Mouse (Mus musculus) heart, embryonic 12.5 days (tissue): ENCODE data around the gene Gdf7. TPM values are rescaled to one million over a fixed set of nuclear protein-coding genes. Genes with fewer than 3 reads are reported as not detected.

ENCODE experiments used
- ATAC-seq: fragments of 200-750 bp; cut with Nextera tagmentation; 2 replicates; pipeline ENCODE4 v1.8.0; 2017; ENCODE audit warnings: moderate TSS enrichment, moderate library complexity; ENCODE audit not compliant: insufficient number of reproducible peaks, low FRiP score
- H3K27ac ChIP-seq: fragments of 300-500 bp; sonication (generic); 2 replicates; pipeline ENCODE4 v1.5.1; 2016; ENCODE audit warnings: mild to moderate bottlenecking, moderate library complexity; ENCODE audit not compliant: poor library complexity, severe bottlenecking
- H3K27me3 ChIP-seq: fragments of 300-500 bp; sonication (generic); replicated peaks from 2 replicates; pipeline ENCODE4 v1.6.1; 2016; ENCODE audit warnings: mild to moderate bottlenecking, moderate library complexity
- H3K36me3 ChIP-seq: fragments of 300-500 bp; sonication (generic); 2 replicates; pipeline ENCODE4 v1.6.1; 2016; ENCODE audit warnings: mild to moderate bottlenecking, moderate library complexity
- H3K4me1 ChIP-seq: fragments of 300-500 bp; sonication (generic); replicated peaks from 2 replicates; pipeline ENCODE4 v1.6.1; 2016; ENCODE audit warnings: mild to moderate bottlenecking
- H3K4me2 ChIP-seq: fragments of 300-500 bp; sonication (generic); 2 replicates; pipeline ENCODE4 v1.6.1; 2016; ENCODE audit warnings: mild to moderate bottlenecking, moderate library complexity
- H3K4me3 ChIP-seq: fragments of 300-500 bp; sonication (generic); 2 replicates; pipeline ENCODE4 v1.5.1; 2016; ENCODE audit warnings: mild to moderate bottlenecking
- H3K9ac ChIP-seq: fragments of 300-500 bp; sonication (generic); 2 replicates; pipeline ENCODE4 v1.6.1; 2016; ENCODE audit warnings: mild to moderate bottlenecking, moderate library complexity
- H3K9me3 ChIP-seq: fragments of 300-500 bp; sonication (generic); replicated peaks from 2 replicates; pipeline ENCODE4 v1.6.1; 2016; ENCODE audit warnings: mild to moderate bottlenecking, moderate library complexity
- WGBS: fragments of 180-500 bp; shearing (Covaris S2); methylation state at CpG from one replicate; pipeline ENCODE4 v1.1.7; 2016; 5-methylcytosine and 5-hydroxymethylcytosine counted together
- polyA plus RNA-seq: library from polyadenylated mRNA; unstranded; fragments of >200 nt; fragmentation: Nextera tagmentation; extraction: Ambion mirVana; gene quantifications from 2 replicates; pipeline ENCODE4 v1.2.1, GENCODE M21; 2016

The Gdf7 gene
- 0.24 and 0.27 TPM in 2 replicates for polyA plus RNA-seq

DNA sequence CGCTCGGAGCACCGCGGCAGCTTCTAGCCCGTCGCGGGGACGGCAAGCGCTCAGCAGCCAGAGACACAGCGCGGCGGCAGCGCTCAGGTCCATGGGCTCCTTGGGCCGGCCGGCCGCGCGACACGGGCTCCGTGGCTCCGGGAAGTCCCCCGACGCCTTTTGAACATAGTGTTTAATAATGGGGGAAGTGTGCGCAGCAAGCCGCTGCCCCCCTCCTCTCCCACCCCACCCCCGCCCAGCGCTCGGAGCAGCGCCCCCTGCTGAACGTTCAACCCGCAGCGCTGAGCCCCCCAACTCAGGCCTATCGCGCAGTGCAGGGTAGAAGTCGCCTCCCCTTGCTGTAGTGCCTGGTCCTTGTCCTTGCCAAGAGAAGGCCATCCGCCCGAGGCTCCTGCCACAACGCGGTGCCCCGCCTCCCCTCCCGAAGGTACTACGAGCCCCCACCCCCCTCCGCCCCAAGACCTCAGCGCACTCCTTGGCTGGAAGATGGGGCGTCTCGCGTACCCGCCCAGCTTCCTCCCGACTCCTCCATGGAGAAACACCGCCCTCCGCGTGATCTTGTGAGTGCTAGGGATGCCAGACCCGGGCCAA, at the start of gene Gdf7:
Gene Gdf7 (minus strand): TSS at position 114 of the 591 bp plus-strand sequence.
- ATAC-seq, result peak; percentile 34; the same call in 1 of the 2 replicates
- Histone ChIP-seq H3K9ac (peak within 1 kb of the TSS; percentile 58), H3K4me2 (peak within 1 kb of the TSS; percentile 93), H3K4me3 (peak within 1 kb of the TSS; percentile 60), H3K4me1 (peaks cover 37% of the 10 kb centered on the region), H3K36me3 (no peaks in the 10 kb centered on the region), H3K9me3 (no peaks in the 10 kb centered on the region), H3K27me3 (peaks cover 92% of the 10 kb centered on the region), H3K27ac (no peak within 1 kb of the TSS)
- under 1% methylated on average over 52 of the region's 53 CpGs for WGBS

DNA sequence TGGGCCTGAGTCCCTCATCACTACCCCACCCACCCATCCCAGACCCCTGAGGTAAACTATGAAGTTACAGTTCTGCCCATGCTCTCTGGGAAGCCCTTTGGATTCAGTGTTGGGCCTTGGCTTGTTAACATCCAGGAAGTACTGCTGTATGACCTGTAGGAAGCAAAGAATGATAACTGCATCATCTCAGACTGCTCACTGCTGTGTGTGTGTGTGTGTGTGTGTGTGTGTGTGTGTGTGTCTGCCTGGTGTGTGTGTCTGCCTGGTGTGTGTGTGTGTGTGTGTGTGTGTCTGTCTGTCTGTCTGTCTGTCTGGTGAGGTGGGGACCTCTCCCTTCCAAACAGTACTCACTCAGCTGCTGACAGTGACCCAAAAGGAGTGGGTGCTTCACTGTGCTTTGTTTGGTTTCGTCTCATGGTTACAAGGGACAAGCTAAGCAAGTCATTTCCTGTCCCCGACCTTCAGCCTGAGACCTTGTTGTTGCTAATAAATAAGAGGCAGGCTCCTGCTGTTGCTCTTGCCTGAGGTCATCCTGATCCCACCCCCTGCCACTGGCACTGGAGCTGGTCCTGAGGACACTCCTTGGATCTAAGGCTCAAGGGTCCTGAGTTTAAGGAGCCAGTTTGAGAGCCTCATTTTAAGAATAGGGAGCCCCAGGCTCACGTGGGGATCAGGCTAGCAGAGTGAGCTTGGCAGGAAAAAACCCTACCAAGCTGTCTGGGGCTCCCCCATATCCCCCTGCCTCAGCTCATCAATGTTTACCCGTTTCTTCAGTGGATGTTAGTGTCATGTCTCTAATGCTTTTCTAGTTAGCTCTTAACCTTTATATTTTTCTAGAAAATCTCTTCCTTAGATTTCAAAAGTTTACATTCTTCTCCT, 49.5 kb upstream of the Gdf7 start:
- Histone ChIP-seq H3K4me1 (peaks cover 18% of the 10 kb centered on the region), H3K4me2 (no peak overlapping the region), H3K27me3 (no peaks in the 10 kb centered on the region), H3K9ac (peak overlapping the region; percentile 39; the same call in 1 of the 2 replicates), H3K36me3 (no peaks in the 10 kb centered on the region), H3K4me3 (no peak overlapping the region), H3K9me3 (no peaks in the 10 kb centered on the region), H3K27ac (peak overlapping the region; percentile 21; the same call in 1 of the 2 replicates)
- ATAC-seq, result peak; percentile 33; the same call in 1 of the 2 replicates
- WGBS, result 31% methylated on average over 4 of the region's 4 CpGs

DNA sequence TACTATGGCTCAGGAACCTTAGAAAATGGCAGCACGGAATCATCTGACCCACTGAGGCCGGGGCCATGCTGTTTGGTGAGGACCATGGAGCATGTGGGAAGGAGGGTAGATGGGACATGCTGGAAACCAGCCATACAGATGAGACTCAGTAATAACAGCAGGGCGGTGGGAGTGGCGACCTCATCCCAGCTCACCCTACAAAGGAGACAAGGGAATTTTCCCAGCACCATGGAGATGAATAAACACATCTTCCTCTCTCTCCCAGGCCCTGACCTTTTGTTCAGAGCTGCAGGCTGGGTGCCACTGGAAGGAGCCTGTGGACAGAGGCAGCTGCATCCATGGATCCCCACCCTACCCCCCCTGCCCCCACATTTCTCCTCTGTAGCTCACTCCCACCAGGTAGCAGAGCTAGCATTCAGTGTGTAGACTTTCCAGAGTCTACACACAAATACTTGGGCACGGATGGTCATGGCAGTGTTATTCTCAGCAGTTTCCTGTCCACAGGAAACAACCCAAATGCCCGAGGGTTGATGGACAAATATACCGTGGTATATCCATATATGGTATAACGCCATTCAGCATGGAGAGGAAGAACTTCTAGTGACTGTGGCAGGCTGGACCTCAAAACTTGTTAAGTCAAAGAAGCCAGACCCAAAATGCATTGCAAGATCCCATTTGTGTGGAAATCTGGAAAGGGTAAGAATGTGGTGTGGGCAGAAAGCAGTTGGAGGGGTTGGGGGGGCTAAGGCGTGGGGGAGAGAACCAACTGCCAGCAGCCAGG, 47.2 kb upstream of the Gdf7 start:
- no peak for ATAC-seq
- Histone ChIP-seq H3K4me1 (peaks cover 33% of the 10 kb centered on the region), H3K27ac (no peak overlapping the region), H3K9ac (no peak overlapping the region), H3K27me3 (no peaks in the 10 kb centered on the region), H3K9me3 (no peaks in the 10 kb centered on the region), H3K4me2 (no peak overlapping the region), H3K36me3 (no peaks in the 10 kb centered on the region), H3K4me3 (no peak overlapping the region)
- 71% methylated on average over 9 of the region's 9 CpGs for WGBS

DNA sequence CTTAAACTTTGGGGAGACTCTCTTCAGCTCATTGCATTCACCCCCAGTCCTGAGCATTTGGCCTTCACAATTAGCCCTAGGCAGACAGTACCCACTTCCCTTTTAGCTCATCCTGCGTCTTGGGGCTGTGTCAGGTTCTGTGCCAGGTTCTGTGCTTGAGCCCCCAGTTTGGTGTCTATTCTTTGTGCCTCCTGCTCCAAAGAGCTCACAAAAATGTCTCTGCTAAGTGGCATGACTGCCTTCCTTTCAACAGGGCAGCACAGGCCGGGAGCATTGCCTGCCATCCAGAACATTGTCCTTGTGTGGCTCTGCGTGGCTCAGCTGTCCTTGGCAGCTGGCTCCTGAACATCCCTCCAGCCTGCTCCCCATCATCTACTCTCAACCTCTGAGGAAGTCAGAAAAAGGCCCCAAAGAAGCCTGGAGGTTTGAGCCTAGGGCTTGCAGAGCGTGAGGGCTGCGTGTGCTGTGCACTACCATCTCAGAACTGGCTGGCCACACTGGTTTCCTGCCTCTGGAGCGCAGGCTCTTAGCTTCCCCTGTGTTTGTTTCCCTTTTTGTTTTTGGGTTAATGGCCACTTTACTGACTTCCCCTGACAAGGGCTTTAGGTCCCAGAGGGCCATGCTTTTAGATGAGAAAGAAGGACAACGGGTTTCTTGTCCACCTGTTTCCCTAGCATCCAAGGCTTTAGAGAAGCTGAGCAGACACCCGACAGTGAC, 46.1 kb upstream of the Gdf7 start:
- Histone ChIP-seq H3K4me3 (no peak overlapping the region), H3K9ac (no peak overlapping the region), H3K27ac (no peak overlapping the region), H3K27me3 (no peaks in the 10 kb centered on the region), H3K4me1 (peaks cover 33% of the 10 kb centered on the region), H3K9me3 (no peaks in the 10 kb centered on the region), H3K4me2 (no peak overlapping the region), H3K36me3 (peaks cover 5% of the 10 kb centered on the region)
- no peak for ATAC-seq
- 80% methylated on average over 8 of the region's 8 CpGs for WGBS

DNA sequence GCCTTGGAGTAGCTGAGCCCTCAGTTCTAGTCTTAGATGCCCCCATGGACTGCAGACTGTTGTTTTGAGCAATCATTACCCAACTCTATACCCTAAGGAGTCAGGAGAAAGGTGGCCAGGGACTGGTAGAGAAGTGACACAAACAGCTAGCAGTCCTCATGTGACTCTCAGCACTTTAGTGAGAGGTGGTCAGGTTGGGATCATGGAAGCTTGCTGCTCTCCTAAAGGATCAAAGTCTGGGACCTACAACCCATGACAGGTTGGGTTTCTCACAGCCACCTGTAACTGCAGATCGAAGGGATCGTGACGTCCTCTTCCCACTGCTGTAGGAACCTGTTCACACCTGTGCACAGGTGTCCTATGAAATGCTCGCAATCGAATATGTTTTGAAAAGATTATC, 43.8 kb upstream of the Gdf7 start:
- Histone ChIP-seq H3K27me3 (no peaks in the 10 kb centered on the region), H3K9ac (peak overlapping the region; percentile 30; the same call in 1 of the 2 replicates), H3K4me2 (no peak overlapping the region), H3K4me3 (no peak overlapping the region), H3K27ac (peak overlapping the region; percentile 30; the same call in 1 of the 2 replicates), H3K9me3 (no peaks in the 10 kb centered on the region), H3K4me1 (peaks cover 26% of the 10 kb centered on the region), H3K36me3 (peaks cover 24% of the 10 kb centered on the region)
- 91% methylated on average over 5 of the region's 5 CpGs for WGBS
- no peak for ATAC-seq

DNA sequence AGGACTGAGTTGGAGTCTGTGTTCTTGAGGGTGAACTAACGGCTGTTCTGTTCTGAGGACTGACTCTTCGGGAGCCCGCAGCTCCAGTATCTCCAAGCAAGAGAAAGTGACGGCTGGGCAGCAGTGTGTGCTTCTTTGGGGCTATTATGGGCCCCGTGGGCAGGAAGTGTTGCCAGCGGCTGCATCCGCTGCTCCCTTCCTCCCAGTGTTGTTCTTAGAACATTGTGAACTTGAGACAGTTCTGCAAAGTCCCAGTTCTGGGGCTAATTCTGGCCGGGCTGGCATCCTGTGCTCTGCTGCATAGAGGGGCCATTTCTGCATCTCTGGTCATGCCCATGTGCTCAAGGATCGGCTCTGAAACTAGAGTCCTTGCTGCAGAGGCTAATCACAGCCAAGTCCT, 43.1 kb upstream of the Gdf7 start:
- H3K9ac ChIP-seq, result no peak overlapping the region
- peaks cover 30% of the 10 kb centered on the region for H3K36me3 ChIP-seq
- WGBS, result 37% methylated on average over 9 of the region's 9 CpGs
- H3K4me2 ChIP-seq, result no peak overlapping the region
- no peaks in the 10 kb centered on the region for H3K27me3 ChIP-seq
- peaks cover 30% of the 10 kb centered on the region for H3K4me1 ChIP-seq
- peak; percentile 44 for ATAC-seq
- H3K9me3 ChIP-seq, result no peaks in the 10 kb centered on the region
- peak overlapping the region; percentile 35 for H3K27ac ChIP-seq
- no peak overlapping the region for H3K4me3 ChIP-seq

DNA sequence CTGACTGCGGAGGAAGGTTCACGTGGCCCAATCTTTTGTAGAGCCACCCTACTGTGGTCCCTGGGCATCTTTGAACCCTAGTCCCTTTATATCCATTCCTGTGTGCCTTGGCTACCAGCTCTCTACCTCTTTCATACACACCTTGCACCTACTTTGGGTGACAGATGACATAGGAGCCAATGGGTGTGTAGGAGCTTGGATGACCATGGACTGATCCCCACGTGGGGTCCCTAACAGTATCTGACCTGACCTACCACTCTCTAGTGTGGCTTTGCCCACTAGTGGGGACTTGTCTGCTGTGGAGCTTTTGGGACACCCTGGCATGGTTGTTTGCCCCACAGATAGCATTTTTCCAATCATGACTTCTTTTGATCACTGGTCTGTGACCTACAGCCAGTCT, 41.6 kb upstream of the Gdf7 start:
- no peak overlapping the region for H3K4me2 ChIP-seq
- peaks cover 30% of the 10 kb centered on the region for H3K36me3 ChIP-seq
- peaks cover 39% of the 10 kb centered on the region for H3K4me1 ChIP-seq
- no peak overlapping the region for H3K9ac ChIP-seq
- no peak for ATAC-seq
- no peaks in the 10 kb centered on the region for H3K9me3 ChIP-seq
- H3K27ac ChIP-seq, result no peak overlapping the region
- no peaks in the 10 kb centered on the region for H3K27me3 ChIP-seq
- WGBS, result 91% methylated on average over 3 of the region's 3 CpGs
- H3K4me3 ChIP-seq, result no peak overlapping the region

DNA sequence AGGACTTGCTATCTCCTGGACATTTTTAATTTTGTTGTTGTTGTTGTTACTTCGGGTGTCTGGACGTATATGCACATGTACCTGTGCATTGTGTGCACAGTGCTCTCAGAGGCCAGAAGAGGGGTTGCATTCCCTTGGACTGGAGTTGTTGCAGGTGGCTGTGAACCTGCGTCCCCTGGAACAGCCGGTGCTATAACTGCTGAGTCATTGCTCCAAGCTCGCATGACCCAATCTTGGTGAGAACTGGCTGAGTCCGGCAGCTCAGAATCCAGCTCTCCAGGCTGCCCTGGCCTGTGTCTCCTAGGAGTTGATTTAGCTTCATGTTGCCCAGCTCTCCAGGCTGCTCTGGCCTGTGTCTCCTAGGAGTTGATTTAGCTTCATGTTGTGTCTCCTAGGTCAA, 39.3 kb upstream of the Gdf7 start:
- ATAC-seq, result no peak
- peaks cover 51% of the 10 kb centered on the region for H3K4me1 ChIP-seq
- no peak overlapping the region for H3K9ac ChIP-seq
- no peak overlapping the region for H3K4me3 ChIP-seq
- H3K9me3 ChIP-seq, result no peaks in the 10 kb centered on the region
- H3K27me3 ChIP-seq, result no peaks in the 10 kb centered on the region
- 81% methylated on average over 6 of the region's 6 CpGs for WGBS
- no peak overlapping the region for H3K4me2 ChIP-seq
- peaks cover 46% of the 10 kb centered on the region for H3K36me3 ChIP-seq
- no peak overlapping the region for H3K27ac ChIP-seq

DNA sequence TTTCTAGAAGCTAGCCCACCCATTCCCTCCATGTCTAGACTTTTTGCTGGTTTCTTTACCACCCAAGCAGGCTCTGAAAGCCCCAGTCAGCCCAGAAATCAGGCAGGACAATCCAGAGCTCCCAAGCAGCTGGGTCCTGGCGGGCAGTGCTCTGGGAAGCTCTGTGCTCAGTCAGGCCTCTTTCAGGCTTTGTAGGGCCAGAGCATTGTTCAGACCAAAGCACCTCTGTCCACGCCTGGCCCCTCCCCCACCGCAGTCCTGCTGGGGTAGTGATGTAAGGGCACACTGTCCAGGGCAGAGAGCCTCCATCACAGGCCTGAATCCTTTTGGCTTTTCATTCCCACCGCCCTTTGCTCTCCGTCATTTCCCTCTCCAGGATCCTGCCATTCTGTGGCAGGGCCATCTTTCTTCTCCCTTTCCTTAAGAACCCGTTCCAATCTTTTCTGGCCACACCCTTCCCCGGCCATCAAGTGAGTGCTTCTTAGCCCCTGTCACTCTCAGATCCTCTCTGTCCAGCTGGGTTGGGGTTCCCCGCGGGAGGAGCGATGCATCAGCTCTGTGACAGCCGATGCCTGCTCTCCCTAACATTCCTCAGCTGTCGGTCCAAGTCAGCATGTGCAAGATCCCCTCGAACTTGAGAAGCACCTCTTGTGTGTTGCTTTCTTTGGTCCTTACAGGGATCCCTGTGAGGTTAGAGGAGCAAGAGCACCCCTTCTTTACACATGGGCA, 38.0 kb upstream of the Gdf7 start:
- peaks cover 44% of the 10 kb centered on the region for H3K4me1 ChIP-seq
- peak overlapping the region; percentile 45; the same call in 1 of the 2 replicates for H3K27ac ChIP-seq
- 44% methylated on average over 13 of the region's 13 CpGs for WGBS
- H3K27me3 ChIP-seq, result no peaks in the 10 kb centered on the region
- H3K4me2 ChIP-seq, result no peak overlapping the region
- H3K4me3 ChIP-seq, result no peak overlapping the region
- H3K9me3 ChIP-seq, result no peaks in the 10 kb centered on the region
- peaks cover 56% of the 10 kb centered on the region for H3K36me3 ChIP-seq
- H3K9ac ChIP-seq, result peak overlapping the region; percentile 41; the same call in 1 of the 2 replicates
- no peak for ATAC-seq

DNA sequence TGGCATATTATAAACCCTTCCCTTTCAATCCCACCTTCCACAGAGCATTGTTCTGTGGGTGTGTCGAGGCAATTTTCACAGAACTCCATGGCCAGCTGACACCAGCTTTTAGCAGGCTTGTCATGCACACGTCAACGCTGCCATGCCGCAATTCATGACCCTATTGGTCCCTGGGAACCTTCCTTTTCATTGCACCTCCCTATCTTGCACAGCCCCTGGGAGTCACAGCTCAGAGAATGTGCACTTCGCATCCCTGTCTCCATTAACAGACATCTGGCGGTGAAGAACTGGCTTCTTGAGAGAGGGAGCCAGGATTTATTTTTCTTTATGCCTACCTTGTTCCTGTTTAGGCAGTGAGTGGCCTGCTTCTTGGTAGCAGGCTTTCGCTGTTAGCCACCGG, 37.2 kb upstream of the Gdf7 start:
- ATAC-seq, result no peak
- H3K4me3 ChIP-seq, result no peak overlapping the region
- 52% methylated on average over 8 of the region's 8 CpGs for WGBS
- peaks cover 41% of the 10 kb centered on the region for H3K4me1 ChIP-seq
- no peak overlapping the region for H3K4me2 ChIP-seq
- no peaks in the 10 kb centered on the region for H3K27me3 ChIP-seq
- no peaks in the 10 kb centered on the region for H3K9me3 ChIP-seq
- H3K36me3 ChIP-seq, result peaks cover 59% of the 10 kb centered on the region
- H3K9ac ChIP-seq, result no peak overlapping the region; the same call in 1 of the 2 replicates
- H3K27ac ChIP-seq, result peak overlapping the region; percentile 58
